Mouse (Mus musculus): ENCODE measurements around the gene Vopp1.

The Vopp1 gene

GRCm38 (mm10) chr6:57701686-57702085, 123.3 kb downstream of the Vopp1 start:
- DNase-seq, result no peak

- DNase-seq, result no peak
Measured at GRCm38 (mm10) chr6:57693116-57693515, 131.8 kb downstream of the Vopp1 start.

- DNase-seq, result peak; percentile 87
Measured at GRCm38 (mm10) chr6:57691467-57692261, 133.3 kb downstream of the Vopp1 start, which contains the start of gene Pyurf. Pyurf (minus strand) TSS chr6:57692078.

GRCm38 (mm10) chr6:57684156-57684555, 140.8 kb downstream of the Vopp1 start:
- no peak for DNase-seq
